Mouse (Mus musculus): ENCODE data around the gene Crnkl1. TPM values are rescaled to one million over a fixed set of nuclear protein-coding genes. Genes with fewer than 3 reads are reported as not detected.

The Crnkl1 gene
- polyA plus RNA-seq (2017; shearing (Covaris generic)): 45.3 TPM

GRCm38 (mm10) chr2:145934339-145935231 lies at the start of gene Crnkl1, which contains the start of gene Cfap61:
Crnkl1 (minus strand) TSS chr2:145935014.
Cfap61 (plus strand) TSS chr2:145934784.

GRCm38 (mm10) chr2:145901861-145902260 lies 33.0 kb downstream of the Crnkl1 start, which contains the start of gene Naa20:
Naa20 (plus strand) TSS chr2:145902099.

Other genes starting within 250 kb of the Crnkl1 start
- 67.0 TPM for gene Naa20, start 32.9 kb downstream of the Crnkl1 start, polyA plus RNA-seq (2017; shearing (Covaris generic))
- gene Cfap61, start 230 bp downstream of the Crnkl1 start, polyA plus RNA-seq (2017; shearing (Covaris generic)): not detected